Mouse (Mus musculus): ENCODE data around the gene Ube2g2. TPM values are rescaled to one million over a fixed set of nuclear protein-coding genes. Genes with fewer than 3 reads are reported as not detected.

Gene Ube2g2
- total RNA-seq, 2 experiments from 2014 or later = 46.2 to 46.4 TPM

DNA sequence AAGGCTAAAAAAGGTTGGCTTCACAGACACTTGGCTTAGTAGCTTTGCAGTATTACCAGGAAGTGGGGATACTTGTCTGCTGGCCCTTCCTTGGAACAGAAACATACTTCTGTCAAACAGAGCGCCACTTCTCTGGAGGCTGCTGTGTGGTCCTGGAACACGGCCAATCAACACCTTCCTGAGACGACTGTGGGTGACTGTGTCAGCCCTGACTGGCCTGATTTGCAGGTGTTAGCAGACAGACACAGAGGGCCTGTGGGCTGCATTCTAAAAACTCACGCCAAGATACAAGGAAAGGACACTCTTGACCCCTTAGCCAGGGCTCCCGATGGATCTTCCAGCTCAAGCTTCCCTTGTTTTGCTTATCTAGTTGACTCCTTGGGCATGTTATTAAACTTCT is 17.1 kb upstream of the Ube2g2 start:
- intact Hi-C loops (cut with DNase I) = no loop called here
- no peak for DNase-seq (ENCODE audit: low spot score in 2 of 2)

DNA sequence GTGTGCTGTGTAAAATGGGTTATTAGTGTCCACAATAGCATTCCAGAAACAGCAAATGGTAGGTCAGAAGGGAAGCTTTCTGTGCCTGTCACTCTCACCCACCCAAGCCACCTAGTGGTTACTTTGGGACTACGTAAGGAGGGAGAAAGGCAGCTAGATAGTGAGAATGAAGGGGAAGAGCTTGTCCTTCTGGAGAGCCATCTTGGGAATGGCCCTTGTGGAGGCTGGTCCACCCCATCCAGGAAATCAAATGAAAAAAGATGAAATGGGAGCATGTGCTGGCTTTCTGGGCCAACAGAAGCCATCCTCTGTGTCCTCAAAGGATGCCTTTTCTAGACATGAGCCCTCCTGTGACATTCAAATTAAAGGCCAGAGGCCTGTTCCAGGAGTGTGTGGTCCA is 16.7 kb upstream of the Ube2g2 start:
- intact Hi-C loops (cut with DNase I) = no loop called here
- no peak for DNase-seq (ENCODE audit: low spot score in 2 of 2)

DNA sequence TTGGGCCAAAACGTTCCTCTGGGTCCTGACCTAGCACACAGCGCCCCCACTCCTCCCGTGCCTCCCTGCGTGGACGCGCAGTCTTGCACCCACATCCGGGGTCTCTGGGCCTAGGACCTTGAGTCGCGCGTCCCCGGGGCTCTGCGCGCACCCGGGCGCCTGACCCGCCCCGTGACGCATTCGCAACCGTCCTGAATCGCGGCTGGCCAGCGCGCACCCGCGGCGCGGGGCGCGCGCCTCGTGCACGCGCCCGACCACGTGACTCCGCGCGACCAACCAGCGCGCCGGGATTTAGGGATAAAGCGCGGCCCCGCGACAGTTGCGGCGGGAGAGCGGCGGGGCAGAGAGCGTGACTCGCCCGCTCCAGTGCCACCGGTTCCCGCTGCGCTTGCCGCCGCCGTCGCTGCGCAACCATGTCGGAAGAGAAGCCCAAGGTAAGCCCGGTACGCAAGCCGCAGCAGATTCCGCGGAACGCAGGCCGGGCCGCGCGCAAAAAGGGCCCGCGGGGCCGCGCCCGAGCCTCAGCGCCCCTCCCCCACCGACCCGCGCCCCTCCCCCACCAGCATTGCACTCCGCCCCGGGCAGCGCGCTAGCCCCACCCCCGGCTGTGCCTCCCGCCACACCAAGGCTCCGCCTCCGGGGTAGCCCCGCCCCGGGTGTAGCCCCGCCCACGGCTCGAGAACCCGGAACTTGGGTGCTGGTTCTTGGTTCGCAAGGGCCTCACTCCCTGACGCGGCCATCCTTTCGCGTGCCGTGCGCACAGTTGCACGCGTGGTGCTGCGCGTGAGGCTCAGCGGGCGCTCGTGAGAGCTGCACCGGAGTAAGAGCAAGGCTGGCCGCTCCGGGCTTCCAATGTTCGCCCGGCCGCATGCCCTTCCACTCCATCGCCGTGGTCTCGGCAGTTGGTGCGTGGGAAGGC is 15.9 kb upstream of the Ube2g2 start, which contains the start of the genes Sumo3 and Gm49325:
TSS of gene Sumo3 (plus strand) at position 190 of the 919 bp plus-strand sequence.
TSS of gene Gm49325 (plus strand) at position 290 of the 919 bp plus-strand sequence.
- intact Hi-C loops (cut with DNase I) = no loop called here
- DNase-seq (ENCODE audit: low spot score in 2 of 2) = peak; percentile 90 to 92

DNA sequence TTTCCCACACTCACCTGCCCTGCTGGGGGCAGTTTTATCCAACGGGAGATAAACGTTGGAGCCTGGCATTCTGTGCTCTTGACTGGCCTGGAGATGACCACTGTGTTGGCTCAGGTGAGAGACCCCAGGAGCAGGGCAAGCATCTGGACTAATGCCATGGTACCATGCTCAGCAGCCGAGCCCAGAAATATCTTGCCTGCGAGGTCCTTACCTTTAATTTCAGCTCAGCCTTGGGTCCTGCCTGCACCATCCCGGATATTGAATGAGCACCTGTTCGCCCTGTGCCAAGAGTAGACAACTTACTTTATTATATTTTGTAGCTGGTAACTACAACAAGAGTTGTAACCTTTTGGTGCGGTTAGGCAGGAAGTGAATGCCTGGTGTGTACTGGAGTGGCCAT is 15.2 kb upstream of the Ube2g2 start:
- intact Hi-C loops (cut with DNase I) = no loop called here
- DNase-seq (ENCODE audit: low spot score in 2 of 2) = no peak

DNA sequence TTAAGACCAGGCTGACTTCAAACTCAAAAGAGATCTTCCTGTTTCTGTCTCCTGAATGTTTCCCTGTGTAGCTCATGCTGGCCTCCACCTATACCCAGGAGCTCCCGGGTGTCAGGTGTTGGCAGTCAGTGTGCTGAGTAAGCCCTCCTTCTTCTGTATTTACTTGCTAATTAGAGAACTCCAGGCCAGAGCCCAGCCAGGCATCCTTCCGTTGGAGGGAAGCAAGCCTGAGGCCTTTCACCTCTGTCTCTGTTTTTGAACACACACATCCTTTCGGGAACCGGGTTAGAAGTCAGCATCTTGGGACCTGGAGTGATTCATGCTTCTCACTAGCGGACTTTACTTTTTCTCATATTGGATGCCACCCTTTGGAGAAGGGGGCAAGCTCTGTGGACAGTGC is 14.6 kb upstream of the Ube2g2 start:
- intact Hi-C loops (cut with DNase I) = no loop called here
- DNase-seq (ENCODE audit: low spot score in 2 of 2) = no peak

DNA sequence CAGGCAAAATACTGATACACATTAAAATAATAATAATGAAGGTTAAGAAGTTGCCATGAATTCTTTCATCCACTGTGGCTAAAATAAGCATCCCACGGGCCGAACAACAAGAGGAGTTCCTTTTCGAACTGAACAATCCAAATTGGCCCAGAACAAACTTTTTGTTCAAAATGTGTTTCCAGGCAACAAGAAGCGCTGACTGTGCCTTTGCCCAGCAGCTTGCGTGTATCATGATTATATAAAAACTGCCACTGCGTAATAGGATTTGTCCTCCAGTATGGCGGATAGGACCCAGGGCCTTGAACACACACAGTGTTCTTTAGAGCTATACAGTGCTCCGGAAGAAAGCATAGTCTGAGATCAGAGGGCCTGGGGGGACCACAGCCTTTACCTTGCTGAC is 13.5 kb upstream of the Ube2g2 start:
- no peak for DNase-seq (ENCODE audit: low spot score in 2 of 2)
- intact Hi-C loops (cut with DNase I) = loop anchor here (2.0 kb wide), 1 partner anchor 18 kb away; no protein-coding TSS in a partner anchor

DNA sequence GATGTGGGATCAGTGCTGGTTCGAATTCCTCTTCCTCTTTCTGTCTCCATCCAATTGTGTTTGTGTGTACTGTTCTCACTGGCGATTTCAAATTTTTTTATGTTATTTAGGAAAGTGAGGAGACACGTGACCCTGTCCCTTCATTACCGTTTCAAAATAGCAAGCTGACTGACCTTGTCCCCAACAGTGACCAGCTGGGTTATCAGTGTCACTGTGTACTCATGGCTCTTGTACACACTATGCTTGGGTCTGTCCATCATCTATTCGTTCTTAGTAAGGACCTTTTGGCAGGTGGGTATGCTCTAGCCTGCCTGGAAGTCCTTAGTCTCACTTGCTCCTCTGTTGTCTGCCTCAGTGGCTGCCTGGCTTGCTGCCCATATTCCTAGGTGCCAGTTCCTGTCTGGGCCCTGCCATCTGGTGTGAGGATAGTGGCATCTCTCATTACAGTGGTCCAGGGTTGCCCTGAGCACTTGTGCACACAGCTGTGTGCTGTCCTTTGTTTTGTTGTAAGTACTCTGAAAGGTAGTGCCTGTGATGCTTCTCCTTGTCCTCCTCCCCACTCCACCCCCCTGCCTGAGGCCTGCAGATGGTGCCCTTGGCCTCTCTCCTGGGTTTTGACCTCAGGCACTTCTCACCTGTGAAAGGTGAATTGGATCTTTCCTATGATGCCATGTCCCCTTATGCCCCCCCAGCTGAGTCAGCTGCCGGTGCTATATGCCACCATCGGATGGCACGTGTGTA is 11.7 kb upstream of the Ube2g2 start:
- intact Hi-C loops (cut with DNase I) = no loop called here
- no peak for DNase-seq (ENCODE audit: low spot score in 2 of 2)

DNA sequence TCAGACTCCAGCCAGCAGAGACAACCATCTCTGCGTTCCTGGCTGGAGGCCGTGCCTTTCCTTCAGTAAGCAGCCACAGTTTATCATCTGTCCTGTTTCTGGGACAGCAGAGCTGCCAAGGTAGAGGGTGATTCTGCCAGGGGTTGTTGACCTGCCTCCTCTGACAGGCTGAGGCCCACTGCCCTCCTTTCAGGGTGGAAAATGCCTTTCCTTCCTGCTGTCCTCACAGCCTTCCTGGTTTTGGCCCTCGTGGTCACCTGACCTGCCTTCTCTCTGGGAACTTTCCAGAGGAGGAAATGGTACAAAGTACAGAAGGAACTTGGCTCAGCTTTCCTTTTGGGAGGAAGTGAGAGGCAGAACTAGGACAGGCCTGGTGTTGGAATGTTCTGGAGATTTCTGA is 8.7 kb upstream of the Ube2g2 start:
- no peak for DNase-seq (ENCODE audit: low spot score in 2 of 2)
- intact Hi-C loops (cut with DNase I) = no loop called here

DNA sequence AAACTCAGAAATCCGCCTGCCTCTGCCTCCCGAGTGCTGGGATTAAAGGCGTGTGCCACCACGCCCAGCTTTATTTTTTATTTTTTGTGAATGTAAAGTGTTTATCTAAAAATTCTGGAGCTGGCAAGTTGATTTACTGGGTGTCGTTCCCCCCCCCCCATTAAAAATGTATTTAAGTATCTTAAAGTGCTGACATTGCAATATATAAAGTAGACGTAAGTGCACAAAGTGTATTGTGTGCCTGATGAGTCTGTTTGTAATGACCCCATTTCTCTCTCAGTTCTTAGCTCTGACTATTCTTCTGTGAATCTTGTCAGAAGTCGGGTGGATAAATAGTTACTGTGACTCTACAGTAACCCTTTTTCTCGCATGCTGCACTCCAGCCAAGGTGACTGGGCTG is 6.4 kb upstream of the Ube2g2 start:
- no peak for DNase-seq (ENCODE audit: low spot score in 2 of 2)
- intact Hi-C loops (cut with DNase I) = no loop called here

DNA sequence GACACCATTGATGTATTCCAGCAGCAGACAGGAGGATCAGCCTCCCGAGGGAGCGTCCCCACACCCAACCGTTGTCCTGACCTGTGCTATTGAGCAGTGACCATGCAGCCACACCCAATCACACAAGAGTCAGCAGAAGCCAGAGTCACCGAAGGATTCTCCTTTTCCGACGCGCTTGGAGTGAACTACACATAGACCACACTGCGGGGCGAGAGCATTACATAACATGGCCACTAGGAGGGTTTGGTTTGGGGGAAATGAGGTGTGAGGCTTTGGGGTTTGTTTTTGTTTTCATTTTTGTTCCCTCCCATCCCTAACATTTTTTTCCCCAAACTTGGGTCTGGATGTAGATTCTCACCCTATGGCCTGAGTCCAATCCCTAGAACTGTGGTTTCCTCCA is 5.9 kb upstream of the Ube2g2 start:
- intact Hi-C loops (cut with DNase I) = no loop called here

DNA sequence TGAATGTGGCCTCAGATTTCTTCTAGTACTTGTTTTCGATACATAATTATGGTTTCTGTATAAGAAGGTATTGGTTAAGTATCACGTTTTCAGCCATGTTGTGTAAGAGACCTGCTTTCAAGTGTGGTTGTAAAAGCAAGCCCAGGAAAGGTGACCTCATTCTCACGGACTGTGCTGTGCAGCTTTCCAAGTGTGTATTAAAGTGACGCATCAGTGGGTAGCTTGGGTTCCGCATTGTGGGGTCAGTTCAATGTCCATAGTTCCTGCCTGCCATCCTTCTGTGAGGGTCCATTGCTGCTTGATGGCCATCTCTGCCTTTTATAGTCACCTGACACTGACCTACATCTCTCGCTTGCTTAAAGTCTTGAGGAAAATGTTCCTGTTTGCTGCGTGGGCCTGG is 5.1 kb upstream of the Ube2g2 start:
- intact Hi-C loops (cut with DNase I) = no loop called here

More for the DNA sequence above, 5.9 kb upstream of the Ube2g2 start:
- no peak for DNase-seq (ENCODE audit: low spot score in 2 of 2)

DNA sequence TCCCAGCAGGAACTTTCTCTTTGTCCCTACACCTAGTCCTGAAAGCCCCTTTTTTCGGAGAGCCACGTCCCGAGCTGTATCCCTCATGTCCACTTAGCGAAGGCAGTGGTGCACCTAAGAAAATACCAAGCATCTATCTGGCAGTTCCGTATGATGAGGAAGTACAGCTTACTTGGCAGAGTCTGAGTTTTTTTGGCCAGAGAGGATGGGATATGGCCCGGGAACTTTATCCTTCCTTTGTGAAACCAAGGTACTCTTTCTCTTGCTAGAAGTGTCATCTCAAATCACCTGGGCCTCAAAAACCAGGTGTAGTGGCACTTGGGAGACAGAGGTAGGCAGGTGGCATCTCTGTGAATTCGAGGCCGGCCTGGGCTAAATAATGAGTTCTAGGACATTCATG is 529 bp upstream of the Ube2g2 start:
- DNase-seq (ENCODE audit: low spot score in 2 of 2) = no peak
- intact Hi-C loops (cut with DNase I) = loop anchor here (5.0 kb wide), 1 partner anchor 104 kb away; the partner anchor contains the start of gene Fam207a

More for the DNA sequence above, 5.1 kb upstream of the Ube2g2 start:
- no peak for DNase-seq (ENCODE audit: low spot score in 2 of 2)

DNA sequence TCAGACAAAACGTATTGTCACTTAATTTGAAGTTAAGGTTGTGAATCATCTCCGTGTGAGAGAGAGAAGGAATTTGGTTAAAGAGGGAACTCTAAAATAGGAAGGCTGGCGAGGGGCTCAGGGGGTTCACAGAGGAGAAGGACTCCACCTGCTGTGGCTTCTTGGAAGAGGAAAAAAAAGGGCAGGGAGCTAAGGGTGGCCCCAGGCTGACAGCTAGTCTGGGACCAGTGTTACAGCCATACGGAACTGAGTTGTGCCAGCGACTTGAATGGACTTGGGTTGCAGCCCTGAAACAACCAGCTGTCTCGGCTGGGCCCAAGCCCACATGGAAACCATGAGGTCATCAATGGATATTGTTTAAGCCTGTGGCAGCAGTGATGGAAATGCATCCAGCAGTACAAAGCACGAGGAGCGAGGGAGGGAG is 1.0 kb downstream of the Ube2g2 start:
- no peak for DNase-seq (ENCODE audit: low spot score in 2 of 2)
- intact Hi-C loops (cut with DNase I) = loop anchor here (2.0 to 5.0 kb wide), 2 partner anchors 42 to 106 kb away; partner anchors contain the start of genes Fam207a and Pttg1ip

DNA sequence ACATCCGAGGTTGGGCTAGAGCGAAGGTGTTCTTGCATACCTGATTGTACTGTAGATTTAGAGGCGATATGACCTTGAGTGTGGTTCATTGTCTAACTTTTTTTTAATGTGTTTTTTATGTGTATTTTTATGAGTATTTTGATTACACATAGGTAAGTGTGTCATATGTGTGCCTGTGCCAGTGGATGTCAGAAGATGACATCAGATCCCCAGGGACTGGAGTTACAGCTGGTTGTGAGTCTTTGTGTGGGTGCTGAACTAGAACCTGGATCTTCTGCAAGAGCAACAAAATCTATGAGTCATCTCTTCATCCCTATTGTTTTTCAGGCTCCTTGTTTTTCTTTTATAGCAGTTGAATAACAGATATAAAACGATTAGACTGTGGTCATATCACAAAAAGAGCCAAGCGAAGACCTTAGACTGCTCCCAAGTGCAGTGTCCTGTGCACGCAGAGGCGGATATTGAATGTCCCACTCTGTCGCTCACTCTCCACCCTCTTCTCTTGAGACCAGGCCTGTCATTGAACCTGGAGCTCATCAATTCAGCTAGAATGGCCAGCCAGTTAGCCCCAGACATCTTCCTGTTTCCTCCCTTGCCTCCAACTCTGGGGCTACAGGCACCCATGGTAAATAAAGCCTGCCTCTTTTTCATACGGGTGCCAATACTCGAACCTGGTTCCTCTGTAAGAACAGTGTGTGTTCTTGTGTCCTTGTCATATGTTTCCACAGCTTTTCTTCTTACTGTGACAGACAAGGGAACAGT is 1.7 kb downstream of the Ube2g2 start:
- intact Hi-C loops (cut with DNase I) = loop anchor here (2.0 to 5.0 kb wide), 2 partner anchors 43 to 107 kb away; partner anchors contain the start of genes Fam207a and Pttg1ip
- no peak for DNase-seq (ENCODE audit: low spot score in 2 of 2)

DNA sequence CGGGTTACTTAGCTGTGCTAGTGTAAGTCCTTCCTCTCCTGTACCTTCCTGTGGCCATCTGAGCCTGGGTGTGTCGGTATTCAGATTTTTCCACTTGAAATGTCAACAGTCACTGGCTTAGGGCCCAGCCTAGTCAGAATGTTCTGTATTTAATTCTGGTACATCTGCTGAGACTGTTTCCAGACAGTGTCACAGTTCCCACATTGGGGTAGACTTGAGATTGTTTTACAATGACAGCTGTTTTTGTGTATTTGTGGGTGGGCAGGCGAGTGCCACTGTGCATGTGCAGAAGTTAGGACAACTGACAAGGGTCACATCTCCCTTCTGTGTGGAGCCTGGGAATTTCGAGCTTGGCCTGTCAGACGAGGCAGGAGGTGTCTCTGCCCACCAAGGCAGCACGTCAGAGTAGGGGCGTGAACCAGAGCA is 2.5 kb downstream of the Ube2g2 start:
- peak; percentile 51 to 52 for DNase-seq (ENCODE audit: low spot score in 2 of 2)
- intact Hi-C loops (cut with DNase I) = loop anchor here (5.0 kb wide), 1 partner anchor 107 kb away; the partner anchor contains the start of gene Fam207a

DNA sequence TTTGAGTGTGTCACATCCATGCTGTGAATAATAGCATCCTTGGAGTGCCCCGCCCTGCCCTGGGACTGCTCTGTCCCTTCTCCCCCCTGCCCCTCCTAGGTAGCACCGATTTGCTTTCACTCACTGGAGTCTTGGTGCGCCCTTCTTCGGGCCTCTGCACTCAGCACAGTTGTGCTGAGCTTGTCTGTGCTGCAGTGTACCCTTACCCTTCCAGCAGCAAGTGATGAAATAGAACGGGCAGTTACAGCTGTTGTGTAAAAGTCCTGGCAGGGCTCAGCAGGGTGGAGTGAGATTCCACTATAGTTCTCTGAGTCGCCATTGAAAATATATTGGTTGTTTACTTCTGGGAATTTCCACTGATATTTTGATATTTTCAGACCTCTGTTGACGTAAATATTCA is 4.0 kb downstream of the Ube2g2 start:
- intact Hi-C loops (cut with DNase I) = loop anchor here (5.0 kb wide), 1 partner anchor 351 kb away; the partner anchor contains the start of gene 1810043G02Rik
- no peak for DNase-seq (ENCODE audit: low spot score in 2 of 2)

DNA sequence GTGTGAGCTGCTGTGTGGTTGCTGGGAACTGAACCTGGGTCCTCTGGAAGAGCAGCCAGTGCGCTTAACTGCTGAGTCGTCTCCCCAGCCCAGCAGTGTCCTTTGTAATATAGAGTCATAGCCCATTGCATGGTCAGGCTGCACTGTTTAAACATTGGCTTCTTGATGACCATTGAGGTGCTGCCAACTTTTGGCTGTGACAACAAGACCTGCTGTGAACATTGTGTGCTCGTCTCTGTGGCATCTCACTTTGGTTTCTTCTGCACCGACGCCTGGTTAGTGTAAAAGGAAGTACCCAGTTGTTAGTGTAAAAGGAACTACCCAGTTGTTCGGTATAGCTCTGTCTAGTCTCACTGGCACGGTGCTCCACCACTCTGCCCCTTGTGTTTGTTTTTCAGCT is 4.5 kb downstream of the Ube2g2 start:
- no peak for DNase-seq (ENCODE audit: low spot score in 2 of 2)
- intact Hi-C loops (cut with DNase I) = loop anchor here (5.0 kb wide), 1 partner anchor 351 kb away; the partner anchor contains the start of gene 1810043G02Rik

DNA sequence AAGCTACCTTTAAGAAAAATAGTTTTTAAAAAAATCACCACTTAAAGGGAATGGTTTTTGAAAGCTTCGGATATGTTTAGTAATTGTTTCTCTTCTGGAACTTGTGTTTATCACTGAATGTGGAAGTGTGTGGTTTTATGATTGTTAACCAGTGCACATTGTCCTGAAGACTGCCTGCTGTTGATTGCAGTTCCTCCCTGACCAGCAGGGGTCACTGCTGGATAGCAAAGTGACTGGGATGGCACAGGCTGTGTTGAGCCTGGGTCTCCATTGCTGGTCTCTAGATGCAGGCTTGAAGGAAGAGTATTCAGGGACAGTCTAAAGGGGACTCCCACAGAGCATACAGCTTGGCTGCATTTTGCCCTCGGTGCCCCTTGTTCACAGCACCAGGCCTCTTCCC is 5.4 kb downstream of the Ube2g2 start:
- intact Hi-C loops (cut with DNase I) = loop anchor here (5.0 kb wide), 1 partner anchor 350 kb away; the partner anchor contains the start of gene 1810043G02Rik
- peak; percentile 78 to 79 for DNase-seq (ENCODE audit: low spot score in 2 of 2)

DNA sequence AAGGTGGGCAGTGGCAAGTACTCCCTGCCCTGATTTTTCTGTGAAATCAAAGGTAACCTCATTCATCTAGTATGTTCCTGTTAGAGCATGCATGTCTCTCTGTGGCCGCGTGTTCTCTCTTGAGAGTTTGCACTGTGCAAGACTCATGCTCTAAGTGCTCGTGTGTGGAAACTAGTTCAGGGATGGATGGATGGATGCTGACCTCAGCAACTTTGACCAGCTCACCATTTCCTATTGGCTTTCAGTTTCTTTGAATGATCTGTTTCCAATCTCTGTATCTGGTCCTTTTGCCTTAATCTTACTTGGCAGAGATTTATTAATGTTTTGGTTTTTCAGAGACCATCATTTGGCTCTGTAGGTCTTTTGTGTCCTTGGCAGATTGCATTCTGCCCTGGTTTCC is 7.1 kb downstream of the Ube2g2 start:
- intact Hi-C loops (cut with DNase I) = loop anchor here (2.0 to 5.0 kb wide), 2 partner anchors 250 to 348 kb away; partner anchors contain the start of gene 1810043G02Rik
- DNase-seq (ENCODE audit: low spot score in 2 of 2) = no peak

Data from left cerebral cortex, postnatal 36 days (tissue).